Mouse (Mus musculus) heart, embryonic 14.5 days (tissue): ENCODE data around the gene Lrrn4cl. TPM values are rescaled to one million over a fixed set of nuclear protein-coding genes. Genes with fewer than 3 reads are reported as not detected.
"Not testable (repeated sequence)": the region's sequence is repeated elsewhere in the genome, so short reads cannot be mapped to it uniquely, and the experiment has no call there.

Experiments used
- ATAC-seq: fragments of 200-750 bp; cut with Nextera tagmentation; 2 replicates; pipeline ENCODE4 v1.8.0; 2017; ENCODE audit warnings: low read depth, moderate TSS enrichment; ENCODE audit not compliant: insufficient number of reproducible peaks, insufficient read depth, low FRiP score
- H3K27ac ChIP-seq, 2 experiments: fragments of 200-500 bp in 1 of 2; fragments of 300-500 bp in 1 of 2; sonication (generic) in 1 of 2; replicated peaks in 1 of 2; 2 replicates each; pipeline ENCODE4 v1.5.1; 2012 to 2014; ENCODE audit warnings: low read depth in 2 of 2, low read length in 2 of 2, control low read depth in 1 of 2, mild to moderate bottlenecking in 1 of 2, mixed read lengths in 1 of 2; ENCODE audit not compliant: control insufficient read depth in 1 of 2, insufficient read depth in 1 of 2
- H3K27me3 ChIP-seq: fragments of 300-500 bp; sonication (generic); 2 replicates; pipeline ENCODE4 v1.6.1; 2014; ENCODE audit warnings: mild to moderate bottlenecking, low read length, control low read depth; ENCODE audit not compliant: control insufficient read depth, insufficient read depth
- H3K36me3 ChIP-seq: fragments of 300-500 bp; sonication (generic); 2 replicates; pipeline ENCODE4 v1.6.1; 2014; ENCODE audit warnings: mild to moderate bottlenecking, control low read depth, low read length, mixed read lengths; ENCODE audit not compliant: control insufficient read depth, insufficient read depth
- H3K4me1 ChIP-seq, 2 experiments: fragments of 200-500 bp in 1 of 2; fragments of 300-500 bp in 1 of 2; sonication (generic) in 1 of 2; 2 replicates each; pipeline ENCODE4 v1.6.1; 2012 to 2014; ENCODE audit warnings: low read length in 2 of 2, control low read depth in 1 of 2, mixed read lengths in 1 of 2; ENCODE audit not compliant: control insufficient read depth in 2 of 2, insufficient read depth in 2 of 2
- H3K4me2 ChIP-seq: fragments of 300-500 bp; sonication (generic); 2 replicates; pipeline ENCODE4 v1.6.1; 2014; ENCODE audit warnings: mild to moderate bottlenecking, low read length
- H3K4me3 ChIP-seq, 2 experiments: fragments of 200-500 bp in 1 of 2; fragments of 300-500 bp in 1 of 2; sonication (generic) in 1 of 2; 2 replicates each; pipeline ENCODE4 v1.5.1; 2012 to 2014; ENCODE audit warnings: low read length in 2 of 2, mild to moderate bottlenecking in 2 of 2, control low read depth in 1 of 2, low read depth in 1 of 2, moderate library complexity in 1 of 2; ENCODE audit not compliant: control insufficient read depth in 1 of 2, insufficient read depth in 1 of 2
- H3K9ac ChIP-seq: fragments of 300-500 bp; sonication (generic); 2 replicates; pipeline ENCODE4 v1.6.1; 2014; ENCODE audit warnings: mild to moderate bottlenecking, low read length
- H3K9me3 ChIP-seq: fragments of 300-500 bp; sonication (generic); 2 replicates; pipeline ENCODE4 v1.6.1; 2016; ENCODE audit warnings: low read length, control low read depth; ENCODE audit not compliant: control insufficient read depth
- WGBS: fragments of 180-500 bp; shearing (Covaris S2); extraction: QIAGEN DNeasy Blood & Tissue Kit; methylation state at CpG from one replicate; pipeline ENCODE4 v1.1.7; 2014; 5-methylcytosine and 5-hydroxymethylcytosine counted together
- polyA plus RNA-seq: library from polyadenylated mRNA; unstranded; fragments of >200 nt; fragmentation: Nextera tagmentation; extraction: Ambion mirVana; gene quantifications from 2 replicates; pipeline ENCODE4 v1.2.1, GENCODE M21; 2014

Gene Lrrn4cl
- polyA plus RNA-seq, 1 experiment from 2014 or later, result 1.2 TPM

DNA sequence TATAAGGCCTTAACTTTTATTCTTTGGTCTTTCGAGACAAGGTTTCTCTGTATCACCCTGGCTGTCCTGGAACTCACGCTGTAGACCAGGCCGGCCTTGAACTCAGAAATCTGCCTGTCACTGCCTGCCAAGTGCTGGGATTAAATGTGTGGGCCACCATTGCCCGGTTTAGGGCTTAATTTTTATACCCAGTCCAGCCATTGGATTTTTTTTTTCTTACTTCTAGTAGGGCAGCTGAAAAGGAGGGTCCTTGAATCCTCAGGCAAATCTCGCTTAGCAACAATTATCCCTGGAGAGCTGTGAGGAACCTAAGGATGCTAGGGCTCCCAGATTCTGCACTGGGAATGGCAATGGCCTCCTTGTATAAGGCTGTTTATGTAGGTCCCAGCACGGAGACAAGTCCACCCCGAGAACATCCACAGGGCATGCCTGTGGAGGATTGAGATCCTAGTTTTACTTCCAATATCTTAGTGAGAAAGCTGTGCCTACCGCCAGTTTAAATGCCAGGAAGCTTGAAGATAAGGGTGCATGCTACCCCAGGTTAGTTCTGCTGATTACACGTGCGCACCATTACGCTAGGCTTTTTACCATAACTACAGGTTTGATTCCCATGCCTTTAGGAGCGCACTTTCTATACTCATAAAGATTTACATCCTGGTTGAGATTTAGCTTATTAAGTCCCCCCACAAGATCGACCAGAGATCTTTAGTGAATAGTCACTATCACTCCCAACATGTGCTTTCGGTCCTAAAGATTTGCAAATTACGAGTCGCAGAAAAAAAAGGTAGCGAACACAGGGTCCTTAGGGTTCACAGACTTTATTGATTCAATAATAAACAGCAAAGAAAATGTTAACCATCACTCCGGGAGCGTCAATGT, 37.3 kb downstream of the Lrrn4cl start:
- ATAC-seq, result no peak
- Histone ChIP-seq H3K27me3 (no peaks in the 10 kb centered on the region), H3K9ac (peak overlapping the region; percentile 90), H3K9me3 (no peaks in the 10 kb centered on the region), H3K4me1 (peaks cover 4 to 11% of the 10 kb centered on the region in 2 experiments), H3K4me2 (peak overlapping the region; percentile 90), H3K27ac (peak overlapping the region; percentile 63 to 82), H3K36me3 (peaks cover 13% of the 10 kb centered on the region), H3K4me3 (peak overlapping the region; percentile 78 to 82)
- 19% methylated on average over 19 of the region's 19 CpGs for WGBS

DNA sequence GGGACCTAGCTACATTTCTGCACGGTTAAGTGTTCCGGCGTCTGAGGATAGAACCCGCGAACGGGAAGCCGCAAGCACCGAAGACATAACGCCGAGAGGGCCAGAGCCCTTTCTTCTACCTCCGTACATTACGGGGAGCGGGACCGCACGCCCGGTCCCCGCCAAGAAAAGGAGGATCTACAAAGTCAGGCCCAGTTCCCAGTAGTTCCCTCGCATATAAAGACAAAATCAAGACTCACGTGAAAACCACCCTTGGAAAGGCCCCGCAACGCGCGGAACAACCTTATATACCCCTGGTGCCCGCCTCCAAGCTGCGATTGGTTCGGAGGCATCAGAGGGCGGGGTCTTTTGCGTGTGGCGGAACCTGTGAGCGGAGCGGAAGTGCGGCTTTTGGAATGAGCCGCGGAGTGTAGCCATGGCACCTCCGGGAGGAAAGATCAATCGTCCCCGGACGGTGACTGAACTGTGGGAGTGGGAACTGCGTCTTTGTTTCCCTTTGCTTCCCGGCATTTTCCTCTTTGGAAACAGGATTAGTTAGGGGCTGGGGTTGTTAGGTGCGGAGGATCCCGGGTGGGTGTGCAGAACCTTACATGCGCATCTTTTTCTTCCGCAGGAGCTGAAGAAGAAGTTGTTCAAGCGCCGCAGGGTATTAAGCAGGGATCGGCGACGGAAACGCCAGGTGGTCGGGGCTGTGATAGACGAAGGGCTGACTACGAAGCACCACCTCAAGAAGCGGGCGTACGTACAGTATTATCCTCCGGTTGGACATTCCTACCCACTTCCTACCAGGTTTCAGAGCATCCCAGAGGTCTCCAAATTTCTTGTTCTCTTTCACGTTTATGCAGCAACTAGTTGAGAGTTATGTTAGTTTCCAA, 38.2 kb downstream of the Lrrn4cl start, which contains the start of the genes 1810009A15Rik and Gm49416:
1810009A15Rik (plus strand) TSS at position 343 of the 875 bp plus-strand sequence.
Gm49416 (plus strand) TSS at position 416 of the 875 bp plus-strand sequence.
- under 1% methylated on average over 58 of the region's 58 CpGs for WGBS
- peak within 1 kb of the TSS; percentile 78 to 82 for H3K4me3 ChIP-seq
- H3K9me3 ChIP-seq, result no peaks in the 10 kb centered on the region
- H3K27me3 ChIP-seq, result no peaks in the 10 kb centered on the region
- H3K4me2 ChIP-seq, result peak within 1 kb of the TSS; percentile 90
- peak; percentile 88 for ATAC-seq
- H3K27ac ChIP-seq, result peak within 1 kb of the TSS; percentile 66 to 82
- peaks cover 4 to 15% of the 10 kb centered on the region in 2 experiments for H3K4me1 ChIP-seq
- H3K9ac ChIP-seq, result peak within 1 kb of the TSS; percentile 90
- peaks cover 13% of the 10 kb centered on the region for H3K36me3 ChIP-seq

DNA sequence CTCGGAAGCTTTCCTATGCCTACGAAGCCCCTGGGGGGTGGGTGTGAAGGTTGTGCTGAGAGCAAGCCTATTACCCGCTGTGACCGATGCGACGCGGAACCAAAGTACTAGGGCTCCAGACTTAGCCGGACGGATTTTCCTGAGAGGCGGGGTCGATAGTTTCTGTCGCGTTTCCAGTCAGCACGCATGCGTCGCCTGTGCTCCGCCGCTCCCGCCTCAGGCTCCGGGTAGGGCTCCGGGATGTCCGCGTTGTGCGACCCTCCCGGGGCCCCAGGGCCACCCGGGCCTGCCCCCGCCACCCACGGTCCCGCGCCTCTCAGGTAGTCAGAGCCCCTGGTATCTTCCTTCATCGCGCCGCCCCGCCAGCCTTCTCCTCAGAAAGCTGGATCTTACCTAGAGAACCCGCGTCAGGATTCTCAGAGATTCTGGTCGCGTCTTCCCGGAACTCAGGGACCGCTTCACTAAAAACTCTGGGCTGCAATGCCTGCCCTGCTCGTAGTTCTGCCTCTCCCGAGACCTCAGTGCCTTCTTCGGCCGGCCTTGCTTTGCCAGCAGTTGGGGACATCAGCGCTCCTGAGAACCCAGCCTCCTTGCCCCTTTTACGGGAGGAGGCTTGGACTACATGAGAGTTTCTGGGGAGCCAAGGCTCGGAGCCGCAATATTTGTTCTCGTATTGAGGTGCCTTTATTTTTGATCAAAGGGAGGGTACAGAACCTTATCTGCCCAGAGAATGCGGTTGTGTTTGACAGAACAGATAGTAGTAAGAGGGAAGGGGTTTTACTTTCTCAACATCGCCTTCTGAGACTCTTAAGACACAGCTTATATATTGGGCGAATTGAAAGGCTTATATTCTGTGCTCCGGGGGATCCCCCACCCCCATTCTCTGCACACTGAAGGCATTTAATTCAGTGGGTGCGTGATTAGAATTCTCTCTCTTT, 42.5 kb downstream of the Lrrn4cl start, which contains the start of gene Ints5:
Ints5 (plus strand) TSS at position 177 of the 938 bp plus-strand sequence.
- H3K9me3 ChIP-seq, result no peaks in the 10 kb centered on the region
- H3K9ac ChIP-seq, result peak within 1 kb of the TSS; percentile 96
- H3K4me1 ChIP-seq, result peaks cover 8 to 19% of the 10 kb centered on the region in 2 experiments; a peak in 3 of 4 replicates
- peak within 1 kb of the TSS; percentile 67 to 85 for H3K27ac ChIP-seq
- WGBS, result 2% methylated on average over 54 of the region's 54 CpGs
- H3K27me3 ChIP-seq, result no peaks in the 10 kb centered on the region
- H3K36me3 ChIP-seq, result peaks cover 40% of the 10 kb centered on the region
- H3K4me2 ChIP-seq, result peak within 1 kb of the TSS; percentile 82
- ATAC-seq, result peak; percentile 54; the same call in 1 of the 2 replicates
- peak within 1 kb of the TSS; percentile 90 to 92 for H3K4me3 ChIP-seq

DNA sequence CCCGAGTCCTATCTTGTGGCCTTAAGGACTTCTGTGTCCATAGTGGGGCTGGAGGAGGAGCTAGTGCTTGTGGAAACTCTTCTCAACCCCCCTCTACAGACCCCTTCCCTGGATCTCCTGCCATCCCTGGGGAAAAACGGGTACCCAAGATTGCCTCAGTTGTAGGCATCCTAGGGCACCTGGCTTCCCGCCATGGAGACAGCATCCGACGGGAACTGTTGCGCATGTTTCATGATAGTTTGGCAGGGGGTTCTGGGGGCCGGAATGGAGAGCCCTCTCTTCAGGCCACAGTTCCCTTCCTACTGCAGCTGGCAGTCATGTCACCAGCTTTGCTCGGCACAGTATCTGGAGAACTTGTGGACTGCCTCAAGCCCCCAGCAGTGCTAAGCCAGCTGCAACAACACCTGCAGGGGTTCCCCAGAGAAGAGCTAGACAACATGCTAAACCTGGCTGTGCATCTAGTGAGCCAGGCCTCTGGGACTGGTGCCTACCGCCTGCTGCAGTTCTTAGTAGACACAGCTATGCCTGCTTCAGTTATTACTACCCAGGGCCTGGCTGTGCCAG, 44.9 kb downstream of the Lrrn4cl start:
- ATAC-seq, result no peak
- Histone ChIP-seq H3K9ac (no peak overlapping the region), H3K4me2 (no peak overlapping the region)

DNA sequence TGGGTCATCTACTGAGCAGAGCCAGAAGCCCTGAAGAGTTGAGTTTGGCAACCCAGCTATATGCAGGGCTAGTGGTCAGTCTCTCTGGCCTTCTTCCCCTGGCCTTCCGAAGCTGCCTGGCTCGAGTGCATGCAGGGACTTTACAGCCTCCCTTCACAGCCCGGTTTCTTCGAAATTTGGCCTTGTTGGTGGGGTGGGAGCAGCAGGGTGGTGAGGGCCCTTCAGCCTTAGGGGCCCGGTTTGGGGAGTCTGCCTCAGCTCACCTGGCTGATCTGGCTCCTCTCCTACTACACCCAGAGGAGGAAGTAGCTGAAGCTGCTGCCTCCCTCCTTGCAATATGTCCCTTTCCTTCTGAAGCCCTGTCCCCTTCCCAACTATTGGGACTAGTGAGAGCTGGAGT, 45.7 kb downstream of the Lrrn4cl start:
- peaks cover 8 to 25% of the 10 kb centered on the region in 2 experiments; a peak in 3 of 4 replicates for H3K4me1 ChIP-seq
- not testable (repeated sequence) for H3K9ac ChIP-seq, ATAC-seq, H3K4me3 ChIP-seq, H3K27ac ChIP-seq, H3K9me3 ChIP-seq, H3K27me3 ChIP-seq, H3K4me2 ChIP-seq
- peaks cover 27% of the 10 kb centered on the region for H3K36me3 ChIP-seq
- WGBS, result 88% methylated on average over 5 of the region's 5 CpGs

More for the DNA sequence above, 44.9 kb downstream of the Lrrn4cl start:
- Histone ChIP-seq H3K27ac (no peak overlapping the region), H3K36me3 (peaks cover 35% of the 10 kb centered on the region), H3K9me3 (no peaks in the 10 kb centered on the region), H3K4me1 (peaks cover 8 to 25% of the 10 kb centered on the region in 2 experiments; a peak in 3 of 4 replicates), H3K27me3 (no peaks in the 10 kb centered on the region), H3K4me3 (no peak overlapping the region)
- 87% methylated on average over 9 of the region's 9 CpGs for WGBS

DNA sequence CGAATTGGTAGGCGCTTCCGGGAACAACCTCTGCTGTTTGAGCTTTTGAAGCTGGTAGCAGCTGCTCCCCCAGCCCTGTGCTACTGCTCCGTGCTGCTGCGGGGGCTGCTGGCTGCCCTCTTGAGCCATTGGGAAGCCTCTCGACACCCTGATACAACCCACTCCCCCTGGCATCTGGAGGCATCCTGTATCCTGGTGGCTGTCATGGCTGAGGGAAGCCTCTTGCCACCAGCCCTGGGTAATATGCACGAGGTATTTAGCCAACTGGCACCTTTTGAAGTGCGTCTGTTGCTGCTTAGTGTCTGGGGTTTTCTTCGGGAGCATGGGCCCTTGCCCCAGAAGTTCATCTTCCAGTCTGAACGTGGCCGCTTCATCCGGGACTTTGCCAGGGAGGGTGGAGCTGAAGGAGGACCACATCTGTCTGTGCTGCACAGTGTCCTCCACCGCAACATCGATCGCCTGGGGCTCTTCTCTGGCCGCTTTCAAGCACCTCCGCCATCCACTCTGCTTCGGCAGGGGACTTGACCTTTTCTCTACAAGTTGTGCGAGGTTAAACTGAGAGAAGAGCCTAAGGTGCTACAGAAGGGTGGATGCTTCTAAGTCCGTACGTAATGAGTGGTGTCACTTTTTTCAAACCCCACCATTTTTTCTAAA, 46.8 kb downstream of the Lrrn4cl start:
- H3K27me3 ChIP-seq, H3K9me3 ChIP-seq: not testable (repeated sequence)
- 23% methylated on average over 21 of the region's 21 CpGs for WGBS
- Histone ChIP-seq H3K4me1 (peaks cover 8 to 25% of the 10 kb centered on the region in 2 experiments; a peak in 3 of 4 replicates), H3K27ac (peak overlapping the region; percentile 82 to 90), H3K36me3 (peaks cover 32% of the 10 kb centered on the region), H3K9ac (peak overlapping the region; percentile 70), H3K4me2 (peak overlapping the region; percentile 93), H3K4me3 (peak overlapping the region; percentile 25 to 98)
- peak; percentile 26; the same call in 1 of the 2 replicates for ATAC-seq
